Mouse (Mus musculus) adrenal gland, adult (tissue): ENCODE measurements around the gene Sned1.
"Not testable (repeated sequence)": the region's sequence is repeated elsewhere in the genome, so short reads cannot be mapped to it uniquely, and the experiment has no call there.

Experiments used
- DNase-seq, 2 experiments: peaks; one replicate each; pipeline ENCODE4 v3.0.0; 2022 to 2023; ENCODE audit warnings: low spot score in 1 of 2; ENCODE audit not compliant: inconsistent age in 2 of 2

The Sned1 gene

GRCm38 (mm10) chr1:93227976-93228365 is 7.7 kb upstream of the Sned1 start:
- no peak for DNase-seq

- peak; percentile 52 to 73 for DNase-seq
Measured at GRCm38 (mm10) chr1:93229221-93229620, 6.4 kb upstream of the Sned1 start.

DNA sequence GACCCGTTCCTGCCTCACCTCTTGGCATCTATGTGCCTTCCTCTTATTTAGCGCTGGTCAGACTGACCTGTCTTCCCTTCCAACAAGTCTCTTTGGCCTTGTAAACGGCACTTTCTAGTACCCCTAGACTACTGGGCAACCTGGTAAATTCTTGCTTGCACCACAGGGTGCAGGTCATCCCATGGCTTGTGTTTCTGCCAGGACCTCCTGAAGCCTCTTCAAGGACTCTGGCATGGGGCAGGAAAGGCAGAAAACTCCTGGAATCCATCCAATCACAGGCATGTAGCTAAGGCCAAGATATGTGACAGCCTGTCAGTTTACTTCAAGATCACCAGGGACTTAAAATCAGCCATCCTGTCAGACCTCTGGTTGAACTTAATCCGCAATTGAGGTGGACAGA is 6.0 kb upstream of the Sned1 start:
- peak; percentile 36 to 80 for DNase-seq

DNA sequence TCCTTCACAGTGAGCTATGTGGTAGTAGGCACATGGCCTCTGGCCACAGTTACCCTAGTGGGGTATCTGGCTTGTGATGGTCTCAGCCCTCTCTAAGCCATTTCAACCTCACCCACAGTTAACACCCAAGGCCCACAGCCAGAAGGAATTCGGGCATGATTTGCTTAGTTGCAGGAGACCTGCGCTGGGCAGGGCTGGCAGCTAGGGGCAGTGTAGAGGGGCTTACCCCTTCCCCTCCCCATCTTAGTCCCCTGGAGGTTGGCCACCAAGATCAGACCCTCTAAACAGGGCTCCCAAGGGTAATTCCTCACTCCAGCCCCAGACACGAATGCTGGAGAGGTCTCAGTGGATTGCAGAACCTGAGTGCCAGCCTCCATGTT is 894 bp downstream of the Sned1 start:
- no peak for DNase-seq

- DNase-seq = no peak
Measured at GRCm38 (mm10) chr1:93237676-93238075, 2.0 kb downstream of the Sned1 start.

- DNase-seq = peak in 1 of 2 experiments; percentile 54
Measured at GRCm38 (mm10) chr1:93238201-93238600, 2.6 kb downstream of the Sned1 start.

- no peak for DNase-seq
Measured at GRCm38 (mm10) chr1:93245936-93246335, 10.3 kb downstream of the Sned1 start.

DNA sequence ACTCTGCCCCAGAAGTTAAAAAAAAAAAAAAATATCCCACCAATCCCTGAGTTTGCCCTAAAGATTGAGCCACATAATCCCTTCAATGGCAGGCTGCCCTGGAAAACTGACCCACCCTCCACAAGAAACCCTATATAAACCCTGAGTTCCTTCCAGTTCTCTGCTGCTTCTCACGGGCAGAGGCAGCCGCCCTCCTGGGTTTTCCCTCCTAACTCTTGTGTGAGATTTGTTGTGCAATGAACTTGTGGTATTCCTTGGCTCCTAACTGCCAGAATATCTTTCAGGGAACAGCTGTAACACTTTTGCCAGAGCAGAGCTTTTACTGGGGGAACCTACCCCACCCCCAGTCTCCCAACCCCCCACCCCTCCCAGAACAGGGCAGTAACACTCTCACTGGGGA is 16.9 kb downstream of the Sned1 start:
- DNase-seq = no peak

- DNase-seq = no peak
Measured at GRCm38 (mm10) chr1:93255761-93256160, 20.1 kb downstream of the Sned1 start.

DNA sequence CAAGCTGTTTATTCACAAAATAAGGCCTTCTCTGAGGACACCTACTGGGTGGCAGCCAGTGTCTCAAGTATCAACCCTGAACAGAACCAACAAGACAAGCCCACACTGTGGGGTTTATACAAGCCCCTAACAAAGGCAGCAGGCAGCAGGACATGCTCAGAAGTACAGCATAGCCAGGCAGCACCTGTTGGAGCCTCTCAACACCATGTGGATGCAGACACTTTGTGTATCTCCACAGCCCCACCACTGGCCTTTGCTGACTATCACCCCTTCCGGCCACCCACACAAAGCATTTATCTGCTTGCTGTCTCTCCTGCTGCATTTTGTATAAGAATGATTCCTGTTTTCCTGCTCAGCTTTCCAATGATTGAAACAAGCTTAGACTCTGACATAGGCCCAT is 21.9 kb downstream of the Sned1 start:
- DNase-seq = no peak

GRCm38 (mm10) chr1:93267207-93267606 is 31.6 kb downstream of the Sned1 start:
- no peak for DNase-seq

GRCm38 (mm10) chr1:93268246-93268645 is 32.6 kb downstream of the Sned1 start:
- DNase-seq = no peak

DNA sequence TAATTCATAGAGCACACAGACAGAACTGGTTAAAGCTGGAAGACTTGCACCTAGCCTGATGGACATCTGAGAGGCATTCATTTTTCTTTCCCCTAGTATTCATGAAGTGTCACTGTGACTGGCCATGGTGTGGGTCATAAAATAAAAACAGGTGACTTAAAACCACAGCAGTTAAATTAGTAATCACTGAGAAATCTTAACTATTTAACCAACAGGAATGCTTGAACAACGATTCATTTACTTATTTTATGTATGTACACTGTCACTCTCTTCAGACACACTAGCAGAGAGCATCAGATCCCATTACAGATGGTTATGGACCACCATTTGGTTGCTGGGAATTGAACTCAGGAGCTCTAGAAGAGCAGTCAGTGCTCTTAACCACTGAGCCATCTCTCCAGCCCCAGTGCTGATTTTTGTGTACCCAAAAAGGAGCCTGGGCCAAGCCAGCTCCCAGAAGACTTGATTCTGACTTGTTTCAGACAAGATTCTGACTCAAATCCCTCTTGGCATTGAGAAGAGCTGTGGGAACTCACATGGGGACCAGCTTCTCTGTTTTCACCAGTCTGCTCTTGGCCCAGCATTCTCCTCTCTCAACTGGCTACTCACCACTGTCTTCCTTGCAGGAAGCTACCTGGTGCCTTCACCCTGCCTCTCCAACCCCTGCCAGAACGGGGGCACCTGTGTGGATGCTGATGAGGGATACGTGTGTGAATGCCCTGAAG is 35.0 kb downstream of the Sned1 start:
- DNase-seq = no peak

GRCm38 (mm10) chr1:93271751-93272150 is 36.1 kb downstream of the Sned1 start:
- DNase-seq = no peak

DNA sequence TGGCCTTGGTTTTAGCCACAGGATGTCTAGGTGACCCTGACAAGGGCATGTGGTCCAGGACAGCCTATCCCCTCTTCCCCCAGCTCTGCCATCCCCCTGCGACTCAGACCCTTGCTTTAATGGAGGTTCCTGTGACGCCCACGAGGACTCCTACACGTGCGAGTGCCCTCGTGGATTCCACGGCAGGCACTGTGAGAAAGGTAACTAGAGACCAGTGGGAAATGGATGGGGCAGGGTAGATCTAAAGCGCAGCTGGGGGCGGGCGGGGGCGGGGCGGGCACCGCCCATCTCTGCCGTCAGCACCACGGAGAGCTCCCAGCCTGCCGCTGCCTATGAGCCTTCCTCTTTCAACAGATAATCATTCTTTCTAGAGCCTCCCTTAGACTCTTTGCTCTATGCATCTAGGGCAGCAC is 36.8 kb downstream of the Sned1 start:
- DNase-seq = peak; percentile 15 to 63

DNA sequence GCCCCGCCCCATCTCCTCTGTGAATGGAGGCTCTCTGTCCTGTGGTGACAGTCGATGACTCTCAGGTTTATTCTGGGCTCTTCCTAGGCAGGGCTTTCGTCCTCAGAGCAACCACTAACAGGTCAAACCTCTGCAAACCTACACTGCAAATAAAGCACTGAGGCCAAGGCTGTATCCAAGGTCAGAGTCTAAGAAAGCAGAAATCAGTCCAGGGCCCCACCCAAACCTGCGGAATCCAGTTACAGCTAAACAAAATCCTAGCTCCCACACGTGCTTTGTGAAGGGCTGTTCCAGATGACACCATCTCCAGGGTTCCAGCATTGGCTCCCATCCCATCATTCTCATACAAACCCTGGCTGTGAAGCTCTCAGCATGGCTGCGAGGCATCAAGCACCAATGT is 39.9 kb downstream of the Sned1 start:
- DNase-seq = no peak

GRCm38 (mm10) chr1:93277041-93277440 is 41.4 kb downstream of the Sned1 start:
- DNase-seq = no peak

GRCm38 (mm10) chr1:93289678-93290214 is 54.1 kb downstream of the Sned1 start:
- DNase-seq = no peak

- DNase-seq = no peak
Measured at GRCm38 (mm10) chr1:93290956-93291355, 55.3 kb downstream of the Sned1 start.

DNA sequence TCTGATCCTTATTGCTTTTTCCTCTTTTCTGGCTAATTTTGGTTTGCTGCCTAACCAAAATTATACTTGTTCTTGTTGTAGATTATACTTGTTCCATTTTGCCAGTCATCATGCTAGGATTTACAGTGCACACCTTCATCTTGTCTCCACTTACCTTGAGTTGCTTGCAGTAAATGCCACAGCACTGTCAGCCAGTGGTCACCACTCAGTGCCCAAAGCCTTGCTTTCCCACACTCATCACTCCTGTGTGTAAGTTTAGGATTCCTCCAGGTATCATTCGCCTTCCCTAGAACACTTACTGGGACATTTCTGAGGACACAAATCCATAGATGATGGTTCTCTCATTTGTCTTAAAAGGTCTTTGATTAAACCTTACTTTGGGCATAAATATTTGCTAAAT is 56.0 kb downstream of the Sned1 start:
- DNase-seq = no peak

DNA sequence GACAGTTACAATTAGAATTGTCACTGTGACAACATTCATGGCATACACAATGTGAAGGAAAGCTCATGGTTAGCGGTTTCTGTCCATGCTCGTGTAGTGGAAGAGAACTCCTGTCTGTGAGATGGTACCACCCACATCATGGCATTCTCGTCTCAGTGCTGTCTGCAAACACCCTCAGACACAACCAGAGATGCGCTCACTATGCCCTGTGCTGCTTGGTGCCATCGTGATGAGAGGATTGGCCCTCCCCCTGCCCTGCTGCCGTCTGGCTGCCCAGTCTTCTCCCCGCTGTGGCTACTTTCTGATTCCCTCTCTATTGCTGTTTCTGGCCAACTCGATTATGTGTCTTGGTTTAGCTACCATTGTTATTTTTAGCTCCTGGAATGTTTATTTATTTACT is 56.4 kb downstream of the Sned1 start:
- DNase-seq = no peak

- DNase-seq = not testable (repeated sequence)
Measured at GRCm38 (mm10) chr1:93294491-93294890, 58.9 kb downstream of the Sned1 start.

GRCm38 (mm10) chr1:93299791-93300190 is 64.2 kb downstream of the Sned1 start:
- no peak for DNase-seq
